Mouse (Mus musculus) left cerebral cortex, postnatal 14 days (tissue): ENCODE results near the gene Exoc8. TPM values are rescaled to one million over a fixed set of nuclear protein-coding genes. Genes with fewer than 3 reads are reported as not detected.

ENCODE experiments used
- DNase-seq, 2 experiments: peaks; one replicate each; pipeline ENCODE4 v3.0.0; 2021 to 2022; ENCODE audit warnings: low spot score in 2 of 2, mixed read lengths in 1 of 2
- intact Hi-C: fragments of 180-260 bp; cut with DNase I; formaldehyde crosslinking; loops from one replicate; pipeline ENCODE4 v1.15.1; 2025
- total RNA-seq, 2 experiments: library from RNA; stranded (reverse); gene quantifications; 2 replicates each; pipeline ENCODE4 v1.2.3; 2021

Exoc8 gene
- total RNA-seq, 2 experiments from 2014 or later, result 35.9 to 36.5 TPM

DNA sequence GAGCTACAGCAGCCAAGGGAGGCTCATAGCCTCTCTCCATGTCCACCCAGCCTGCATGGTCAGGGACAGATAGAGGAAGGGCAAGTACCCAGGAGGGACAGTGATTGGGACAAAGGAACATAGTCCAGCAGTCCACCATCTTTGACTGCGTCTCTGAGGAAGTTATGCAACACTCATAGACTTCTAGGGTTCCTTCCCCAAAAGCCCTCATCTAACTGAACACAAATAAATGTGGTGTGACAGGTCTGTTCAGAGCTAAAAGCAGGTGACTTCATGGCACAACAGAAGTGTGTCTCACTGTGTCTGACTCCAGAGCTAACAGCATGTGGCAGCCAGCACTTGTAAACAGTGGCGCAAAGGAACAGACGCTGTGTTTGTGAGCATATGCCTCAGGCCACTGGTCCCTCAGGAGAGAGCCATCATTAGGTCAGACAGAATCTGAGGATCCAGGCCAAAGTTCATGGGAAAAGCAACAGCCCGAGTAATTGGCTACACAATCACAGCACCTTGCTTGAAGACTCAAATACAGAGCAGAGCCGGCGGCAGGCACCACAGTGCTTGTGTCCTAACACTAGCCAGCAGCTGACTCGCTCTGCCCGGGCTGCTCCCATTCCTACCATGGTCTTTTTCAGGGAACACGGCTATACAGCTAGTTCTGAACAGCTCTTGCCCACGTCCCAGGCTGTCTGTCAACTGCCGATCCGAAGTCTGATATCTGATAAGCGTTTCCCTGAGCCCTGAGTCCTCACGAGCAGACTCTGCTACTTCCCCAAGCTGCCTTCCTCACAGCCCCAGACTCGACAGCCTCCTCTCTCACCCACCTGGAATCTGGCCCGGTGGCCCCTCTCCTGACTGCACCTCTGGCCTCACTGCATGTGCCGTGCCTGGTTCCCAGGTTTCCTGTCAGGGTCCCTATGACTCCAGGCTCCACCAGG is 14.7 kb upstream of the Exoc8 start:
- intact Hi-C loops, result no loop called here
- no peak for DNase-seq

GRCm38 (mm10) chr8:124910349-124910748 is 12.8 kb upstream of the Exoc8 start:
- intact Hi-C loops, result no loop called here
- no peak for DNase-seq

DNA sequence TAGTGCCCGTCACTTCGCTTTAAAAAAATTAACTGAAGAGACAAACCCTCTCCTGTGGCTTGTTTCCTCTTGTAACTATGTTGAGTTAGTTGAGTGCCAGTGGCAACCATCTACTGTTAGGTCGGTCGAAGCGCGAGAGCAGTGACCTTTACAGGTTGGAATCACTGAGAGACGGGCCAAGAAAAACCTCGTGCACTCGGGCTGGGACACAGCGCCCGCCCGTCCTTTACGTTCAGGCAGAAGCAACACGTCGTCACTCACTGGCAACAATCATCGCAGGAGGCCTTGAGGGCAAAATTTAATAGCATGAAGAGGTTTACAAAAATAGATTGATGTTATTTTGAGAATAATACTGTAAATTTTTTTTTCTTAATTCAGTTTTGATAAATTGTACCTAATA is 12.4 kb upstream of the Exoc8 start:
- no peak for DNase-seq
- intact Hi-C loops, result no loop called here

GRCm38 (mm10) chr8:124905482-124905881 is 8.0 kb upstream of the Exoc8 start:
- no peak for DNase-seq
- intact Hi-C loops, result no loop called here

DNA sequence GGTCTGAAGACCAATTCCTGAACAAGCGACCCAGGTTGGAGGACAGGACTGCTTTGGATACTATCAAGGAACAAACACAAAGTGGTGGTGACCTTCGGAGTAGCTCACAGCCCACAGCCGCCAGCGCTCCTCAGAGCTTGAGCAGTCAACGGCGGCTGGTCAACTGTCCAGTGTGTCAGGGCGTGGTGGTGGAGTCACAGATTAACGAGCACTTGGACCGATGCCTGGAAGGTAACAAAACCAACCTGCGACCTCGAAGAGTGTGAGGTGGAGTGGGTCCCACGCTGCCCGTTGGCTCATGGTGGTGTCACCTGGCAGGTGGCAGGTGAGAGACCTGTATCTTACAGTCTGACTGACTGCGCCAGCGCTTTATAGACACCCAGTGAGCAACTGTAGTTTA is 5.7 kb upstream of the Exoc8 start:
- intact Hi-C loops, result no loop called here
- DNase-seq, result no peak

DNA sequence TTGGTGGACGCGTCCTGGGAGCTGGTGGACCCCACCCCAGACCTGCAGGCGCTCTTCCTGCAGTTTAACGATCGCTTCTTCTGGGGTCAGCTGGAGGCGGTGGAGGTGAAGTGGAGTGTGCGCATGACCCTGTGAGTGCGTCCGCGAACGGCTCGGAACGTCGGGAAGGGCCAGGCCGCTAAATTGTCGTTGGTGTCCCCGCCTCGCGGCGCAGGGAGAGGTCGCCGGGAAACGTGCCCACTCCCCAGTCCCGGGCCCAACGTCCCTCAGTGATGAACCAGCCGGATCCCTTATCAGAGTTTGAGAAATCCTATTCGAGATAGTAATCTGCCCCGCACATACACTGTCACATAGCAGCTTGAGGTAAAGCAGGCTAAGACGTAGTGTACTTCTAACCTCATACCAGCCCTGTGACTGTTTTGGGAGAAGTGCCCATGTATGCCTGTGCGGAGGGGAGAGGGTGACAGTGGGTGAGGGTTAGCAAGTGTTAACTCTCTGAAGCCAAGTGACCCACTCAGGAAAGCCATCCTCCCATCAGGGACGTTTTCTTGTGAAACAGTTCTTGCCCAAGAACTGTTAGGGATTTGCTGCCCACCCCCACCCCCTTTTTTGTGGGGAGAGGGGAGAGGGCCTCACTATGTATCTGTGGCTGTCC is 873 bp upstream of the Exoc8 start:
- peak in 1 of 2 experiments; percentile 25 for DNase-seq
- intact Hi-C loops, result loop anchor here (5.0 kb wide), 2 partner anchors 49 to 134 kb away; partner anchors contain the start of gene Egln1

DNA sequence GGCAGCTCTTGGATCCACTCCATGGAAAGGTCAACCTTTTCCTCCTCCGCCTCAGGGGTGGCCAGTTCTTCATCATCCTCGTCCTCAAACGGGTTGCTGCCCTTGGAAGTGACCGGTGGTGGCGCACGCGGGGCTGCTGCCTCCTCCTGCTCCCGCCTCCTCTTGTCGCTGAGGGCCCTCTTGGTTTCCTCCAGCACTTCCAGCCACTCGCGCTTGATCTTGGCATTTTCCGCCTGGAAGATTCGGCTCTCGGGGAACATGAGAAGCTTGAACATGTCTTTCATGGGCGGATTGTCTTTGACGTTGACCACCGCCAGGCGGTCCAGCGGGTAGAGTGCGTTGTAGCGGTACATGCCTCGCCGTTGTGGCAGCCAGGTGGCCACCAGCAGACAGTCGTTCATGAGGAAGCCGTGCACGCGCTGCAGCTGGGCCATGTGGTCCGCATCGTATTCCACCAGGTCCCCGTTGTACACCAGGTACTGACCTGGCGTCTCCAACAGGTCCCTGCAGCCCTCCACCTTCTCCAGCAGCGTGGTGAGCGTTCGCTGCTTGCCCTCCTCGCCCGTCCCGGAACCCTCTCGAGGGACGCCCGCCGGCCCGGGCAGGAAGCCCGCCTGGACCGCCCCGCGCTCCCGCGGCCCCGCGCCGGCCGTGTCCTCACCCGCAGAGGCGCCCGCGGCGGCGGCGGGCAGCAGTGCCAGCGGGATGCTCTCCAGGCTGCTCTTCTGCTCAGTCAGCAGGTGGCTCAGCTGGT is 696 bp downstream of the Exoc8 start:
- intact Hi-C loops, result loop anchor here (5.0 kb wide), 2 partner anchors 50 to 135 kb away; partner anchors contain the start of gene Egln1
- peak; percentile 64 to 73 for DNase-seq

DNA sequence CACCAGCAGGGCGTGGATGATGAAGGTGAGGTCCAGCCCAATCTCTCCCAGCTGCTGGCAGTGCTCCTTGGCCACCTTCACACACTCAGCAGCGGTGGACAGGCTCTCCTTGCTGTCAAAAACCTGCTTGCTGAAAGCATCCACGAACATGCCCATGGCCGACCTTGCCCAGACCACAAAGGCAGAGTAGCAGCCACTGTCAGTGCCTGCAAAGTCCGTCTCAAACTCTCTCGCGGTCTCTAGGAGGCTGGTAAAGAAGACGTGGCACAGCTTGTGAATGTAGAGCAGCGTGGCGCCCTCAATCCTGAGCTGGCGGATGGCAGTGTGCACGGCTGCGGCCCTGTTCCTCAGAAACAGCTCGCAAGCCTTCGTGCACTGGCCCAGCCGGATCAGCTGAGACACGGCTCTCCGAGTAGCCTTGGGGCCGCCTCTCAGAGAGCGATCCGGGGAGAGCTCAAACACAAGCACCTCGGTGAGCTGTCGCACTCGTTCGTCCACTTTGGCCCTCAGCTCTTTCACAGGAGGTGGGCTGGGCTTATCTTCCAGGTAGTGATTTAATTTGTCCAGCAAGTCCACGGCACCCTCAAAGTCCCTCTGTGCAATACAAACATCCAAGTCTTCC is 1.4 kb downstream of the Exoc8 start:
- no peak for DNase-seq
- intact Hi-C loops, result loop anchor here (5.0 kb wide), 2 partner anchors 51 to 136 kb away; partner anchors contain the start of gene Egln1

- intact Hi-C loops, result no loop called here
Measured at GRCm38 (mm10) chr8:124892596-124892995, 4.9 kb downstream of the Exoc8 start.

DNA sequence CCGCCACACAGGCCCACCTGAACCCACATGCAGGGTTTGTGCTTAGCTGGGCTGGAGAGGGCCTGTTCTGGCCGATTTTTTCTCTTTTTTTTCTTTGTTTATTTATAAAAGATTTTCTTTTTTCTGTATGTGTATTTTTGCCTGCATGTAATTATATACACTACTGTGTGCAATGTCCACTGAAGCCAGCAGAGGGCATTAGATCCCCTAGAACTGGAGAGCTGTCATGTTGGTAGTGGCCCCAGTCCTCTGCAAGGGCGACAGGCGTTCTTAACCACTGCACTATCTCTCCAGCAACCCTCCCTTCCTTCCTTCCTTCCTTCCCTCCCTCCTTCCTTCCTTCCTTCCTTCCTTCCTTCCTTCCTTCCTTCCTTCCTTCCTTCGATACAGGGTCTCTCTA is 9.1 kb downstream of the Exoc8 start:
- intact Hi-C loops, result no loop called here
- no peak for DNase-seq

More at GRCm38 (mm10) chr8:124892596-124892995, 4.9 kb downstream of the Exoc8 start:
- no peak for DNase-seq

GRCm38 (mm10) chr8:124878946-124879526 is 18.5 kb downstream of the Exoc8 start:
- intact Hi-C loops, result no loop called here
- no peak for DNase-seq

GRCm38 (mm10) chr8:124878141-124878540 is 19.4 kb downstream of the Exoc8 start:
- intact Hi-C loops, result no loop called here
- DNase-seq, result no peak

- no peak for DNase-seq
- intact Hi-C loops, result no loop called here
Measured at GRCm38 (mm10) chr8:124872690-124873089, 24.8 kb downstream of the Exoc8 start.

- intact Hi-C loops, result no loop called here
- DNase-seq, result no peak
Measured at GRCm38 (mm10) chr8:124872081-124872480, 25.4 kb downstream of the Exoc8 start.

DNA sequence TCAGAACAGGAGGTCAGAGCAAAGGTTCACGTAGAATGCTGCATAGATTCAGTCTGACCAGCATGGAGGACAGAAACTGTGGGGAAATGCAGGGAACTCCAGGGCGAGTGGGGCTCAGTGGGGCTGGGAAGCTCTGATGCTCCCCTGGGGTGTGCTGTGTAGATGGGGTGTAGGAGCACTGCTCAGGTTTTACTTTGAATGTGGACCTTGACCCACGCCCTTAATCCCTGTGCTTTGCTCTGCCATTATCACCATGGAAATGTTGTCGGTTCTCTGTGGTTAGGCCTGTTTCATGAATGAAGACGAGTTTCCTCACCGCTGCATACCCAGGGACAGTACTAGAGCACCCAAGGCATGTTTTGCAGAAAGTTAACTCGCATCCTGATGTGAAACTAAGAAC is 26.0 kb downstream of the Exoc8 start:
- DNase-seq, result no peak
- intact Hi-C loops, result no loop called here

DNA sequence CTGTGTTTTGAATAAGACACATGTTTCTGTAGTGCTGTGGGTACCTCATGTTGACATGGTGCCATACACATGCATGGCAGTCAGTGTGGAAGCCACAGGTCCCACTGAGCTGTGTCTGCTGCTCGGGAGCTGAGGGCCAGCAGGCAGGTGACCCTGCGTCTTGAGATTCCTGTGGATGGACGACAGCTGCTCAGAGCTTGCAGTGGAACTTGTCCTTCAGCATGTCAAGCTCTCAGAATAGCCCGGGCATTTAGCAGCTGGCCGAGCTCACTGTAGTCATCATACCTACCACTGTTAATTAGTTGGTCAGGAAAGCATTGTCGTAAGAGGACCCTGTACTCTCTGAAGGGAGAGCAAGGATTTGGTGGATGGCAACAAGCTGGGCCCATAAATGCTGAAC is 27.8 kb downstream of the Exoc8 start:
- no peak for DNase-seq
- intact Hi-C loops, result no loop called here

GRCm38 (mm10) chr8:124867126-124867525 is 30.4 kb downstream of the Exoc8 start:
- DNase-seq, result no peak
- intact Hi-C loops, result no loop called here

- intact Hi-C loops, result no loop called here
- DNase-seq, result no peak
Measured at GRCm38 (mm10) chr8:124866669-124867068, 30.8 kb downstream of the Exoc8 start.

GRCm38 (mm10) chr8:124863729-124864128 is 33.8 kb downstream of the Exoc8 start:
- intact Hi-C loops, result no loop called here
- no peak for DNase-seq
